Mouse (Mus musculus) hindlimb bud, embryonic 11.5 days (tissue): ENCODE results near the gene Irf3.
A peak's percentile ranks its signal among the peaks of the same experiment; 100 is the strongest.

ENCODE experiments used
- DNase-seq: peaks from one replicate; pipeline ENCODE4 v3.0.0-alpha.2; 2012; ENCODE audit warnings: low read depth, low spot score; ENCODE audit errors: extremely low spot score

Irf3 gene

DNA sequence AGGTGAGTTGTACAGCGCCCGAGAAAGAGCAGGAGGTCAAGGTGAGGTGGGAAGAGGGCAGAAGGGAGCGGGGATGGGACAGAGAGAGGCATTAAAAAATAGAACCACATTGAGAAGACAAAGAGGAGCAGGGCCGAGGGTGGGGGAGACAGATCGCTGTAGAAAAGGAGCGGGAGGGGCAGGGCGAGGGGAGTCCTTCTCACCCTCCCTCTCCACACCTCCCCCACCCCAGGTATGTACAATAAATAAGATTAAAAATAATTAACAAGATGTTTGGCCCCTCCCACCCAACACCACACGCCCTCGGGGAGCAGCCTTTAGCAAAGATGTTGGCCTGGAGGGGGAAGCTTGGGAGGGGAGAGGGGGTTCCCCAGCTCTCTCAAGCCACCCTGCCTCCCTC lies 30.3 kb downstream of the Irf3 start:
- DNase-seq = no peak

DNA sequence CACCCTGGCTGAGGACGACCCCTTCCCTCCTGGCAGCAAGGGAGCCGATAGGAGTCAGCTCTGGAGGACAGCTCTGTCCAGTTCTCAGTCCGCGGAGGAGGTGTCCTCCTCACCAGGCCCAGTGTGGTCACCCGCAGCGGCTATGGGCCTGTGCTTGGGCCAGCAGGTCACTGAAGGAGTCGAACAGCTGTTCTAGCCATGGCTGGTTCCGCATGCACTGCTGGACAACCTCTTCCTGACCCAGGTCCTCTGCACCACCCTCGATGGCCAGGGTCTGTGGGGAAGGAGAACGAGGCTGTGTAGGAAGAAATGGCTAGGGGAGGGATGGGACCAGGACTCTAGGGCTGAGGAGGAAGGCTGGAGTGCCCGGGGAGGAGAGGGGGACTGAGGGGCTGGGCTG lies 30.9 kb downstream of the Irf3 start:
- DNase-seq = no peak

DNA sequence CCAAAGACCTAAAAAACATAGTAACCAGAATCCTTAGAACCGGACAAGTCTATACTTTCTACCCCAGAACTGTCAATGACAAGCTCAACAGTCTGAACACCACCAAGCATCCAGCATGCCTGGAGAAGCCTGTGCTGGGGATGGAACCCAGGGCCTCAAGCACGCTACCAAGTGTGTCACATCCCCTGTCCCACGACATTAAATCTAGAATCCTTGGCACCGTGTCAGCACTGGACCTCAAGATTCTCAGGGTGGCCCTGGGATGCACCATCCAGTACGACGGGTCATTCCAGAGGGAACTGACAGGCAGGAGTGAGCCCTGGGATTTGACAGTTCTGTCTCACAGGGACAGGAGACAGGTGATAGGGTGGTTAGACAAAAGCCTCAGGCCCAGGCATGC lies 32.5 kb downstream of the Irf3 start:
- no peak for DNase-seq

DNA sequence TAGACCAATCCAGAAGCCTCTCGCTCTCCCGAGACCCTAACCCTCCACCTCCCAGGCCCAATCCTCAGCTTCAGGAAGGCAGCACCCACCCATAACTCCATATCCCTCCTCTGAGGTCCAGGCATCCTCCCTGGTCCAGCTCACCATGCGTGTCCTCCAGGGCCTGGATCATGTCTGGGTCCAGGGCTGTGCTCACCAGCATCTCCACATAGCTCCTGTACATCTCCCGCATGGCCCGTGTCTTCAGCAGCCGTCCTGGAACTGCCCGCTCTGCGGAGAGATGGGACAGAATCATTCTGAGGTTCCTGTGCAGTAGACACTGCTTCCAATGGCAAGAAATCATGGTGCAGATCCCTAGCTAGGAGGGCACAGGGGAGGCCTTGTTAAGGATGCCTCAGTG lies 33.4 kb downstream of the Irf3 start:
- no peak for DNase-seq

DNA sequence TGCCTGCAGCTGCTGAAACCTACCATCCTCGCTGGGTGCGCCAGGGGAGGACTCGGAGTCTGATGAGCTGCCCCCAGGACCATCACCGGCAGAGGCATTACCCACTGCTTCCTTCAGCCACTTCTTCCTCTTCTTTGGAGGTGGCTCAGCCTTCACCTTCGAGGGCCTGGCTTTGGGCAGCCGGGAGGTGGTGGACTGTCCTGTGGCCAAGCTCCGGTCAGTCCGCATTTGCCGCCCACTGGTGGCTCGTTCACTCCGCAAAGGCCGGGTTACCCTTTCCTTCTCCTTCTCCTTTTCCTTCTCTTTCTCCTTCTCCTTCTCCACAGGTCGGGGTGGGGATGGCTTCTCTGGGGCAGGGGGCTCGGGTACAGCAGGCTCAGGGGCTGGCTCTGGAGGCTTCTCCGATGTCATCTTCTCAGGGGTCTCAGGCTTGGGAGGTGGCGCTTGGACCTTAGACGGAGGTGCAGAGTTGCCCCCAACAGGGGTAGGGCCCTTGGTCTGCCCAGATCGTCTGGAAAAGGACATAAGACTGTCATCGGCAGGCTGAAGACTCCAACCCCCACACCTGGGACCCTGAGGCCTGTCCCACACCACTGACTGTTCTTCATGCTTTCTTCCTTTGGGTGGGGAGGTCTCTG lies 36.4 kb downstream of the Irf3 start:
- no peak for DNase-seq

DNA sequence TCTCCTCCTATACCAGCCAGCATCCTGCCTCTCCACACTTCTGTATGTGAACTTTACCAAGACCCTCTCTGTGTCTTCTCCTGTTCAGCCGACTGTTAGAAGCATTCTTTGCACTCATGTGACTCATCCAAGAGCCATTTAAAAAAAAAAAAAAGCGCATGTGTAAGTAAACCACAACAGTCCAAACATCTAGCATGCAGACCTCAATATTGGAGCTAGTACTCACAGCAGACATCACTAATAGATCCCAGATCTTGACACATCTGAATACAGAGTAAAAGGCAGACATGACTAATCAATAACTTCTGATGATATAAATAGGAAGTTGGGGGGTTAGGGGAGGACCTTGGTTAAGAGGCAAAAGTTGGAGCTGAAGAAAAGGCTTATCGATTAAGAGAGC lies 38.2 kb downstream of the Irf3 start:
- DNase-seq = no peak

DNA sequence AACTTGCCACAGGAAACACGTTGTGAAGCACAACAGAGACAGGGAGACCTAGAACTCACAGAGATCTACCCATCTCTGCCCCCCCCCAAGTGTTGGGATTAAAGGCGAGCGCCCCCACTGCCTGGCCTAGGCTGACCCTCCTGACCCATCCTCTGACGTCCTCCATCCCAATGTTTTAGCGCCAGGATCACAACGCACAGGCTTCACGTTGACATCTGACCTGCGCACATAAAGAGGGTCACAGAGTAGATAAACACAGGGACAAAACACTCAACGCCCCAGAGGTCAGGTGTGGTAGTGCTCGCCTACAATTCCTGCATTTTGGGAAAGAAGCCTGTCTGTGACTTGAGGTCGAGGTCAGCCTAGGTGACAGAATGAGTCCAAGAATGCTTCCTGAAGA lies 39.3 kb downstream of the Irf3 start:
- DNase-seq = no peak

DNA sequence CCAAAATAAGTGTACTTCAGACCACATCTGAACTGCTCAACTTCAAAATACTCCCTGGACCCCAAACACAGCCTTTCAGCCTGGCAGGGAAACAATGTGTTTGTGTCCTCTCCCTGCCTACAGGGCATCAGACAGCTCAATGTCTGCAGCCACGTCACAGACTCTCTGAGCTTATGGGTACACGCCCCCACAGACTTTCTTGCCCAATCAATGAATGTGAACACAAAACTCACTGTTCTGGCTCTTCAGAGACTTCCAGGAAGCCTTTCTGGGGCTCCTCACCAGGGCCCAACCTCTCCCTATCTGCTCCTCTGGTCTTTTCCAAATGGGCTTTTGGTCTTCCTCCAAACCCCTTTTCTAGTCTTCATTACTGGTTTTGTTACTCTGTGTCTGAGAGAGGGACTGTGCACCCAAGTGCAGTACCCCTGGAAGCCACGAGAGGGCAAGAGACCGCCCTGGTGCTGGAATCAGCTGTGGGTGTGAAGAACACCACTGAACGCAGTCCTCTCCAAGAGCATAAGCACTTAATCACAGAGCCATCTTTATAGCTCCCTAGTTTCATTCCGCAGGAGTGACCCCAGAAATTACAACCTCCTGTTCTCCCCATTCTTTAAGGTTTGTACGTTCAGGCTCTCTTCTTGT lies 40.4 kb downstream of the Irf3 start:
- DNase-seq = no peak

DNA sequence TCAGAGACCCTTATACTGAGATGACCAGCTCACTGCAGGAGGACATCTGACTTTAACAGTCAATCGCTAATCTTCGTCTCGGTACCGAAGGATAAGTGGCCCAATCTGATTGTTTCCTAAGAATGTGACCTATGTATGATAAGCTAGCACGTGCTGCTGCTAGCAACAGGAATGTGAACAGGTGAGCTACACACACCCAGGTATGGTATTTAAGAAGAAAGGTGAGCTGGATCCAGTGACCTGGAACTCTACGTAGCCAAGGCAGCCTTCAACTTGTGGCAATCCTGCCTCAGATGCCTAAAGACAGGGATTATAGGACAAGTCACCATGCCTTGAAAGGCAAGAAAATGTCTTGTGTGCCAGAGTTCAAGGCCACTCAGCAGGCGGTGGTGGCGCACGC lies 41.0 kb downstream of the Irf3 start:
- no peak for DNase-seq

DNA sequence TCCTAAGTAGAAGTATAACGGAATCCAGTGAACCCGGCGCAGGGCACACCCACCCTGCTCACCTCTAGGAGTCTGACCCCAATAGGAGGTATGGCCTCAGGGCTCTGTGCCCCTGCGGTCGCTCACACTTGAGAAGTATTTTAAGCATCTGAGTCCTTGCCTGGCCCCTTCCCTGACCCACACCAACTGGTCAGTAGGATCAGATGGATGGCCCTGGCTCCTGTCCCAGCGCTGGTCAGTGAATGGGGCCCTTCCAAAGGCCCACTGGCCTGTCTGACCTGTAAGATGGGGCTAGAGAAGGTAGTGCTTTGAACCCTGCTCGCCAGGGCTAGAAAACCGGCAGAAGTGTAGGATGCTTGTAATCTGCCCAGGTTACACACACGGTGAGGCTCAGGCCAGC lies 43.4 kb downstream of the Irf3 start:
- no peak for DNase-seq

DNA sequence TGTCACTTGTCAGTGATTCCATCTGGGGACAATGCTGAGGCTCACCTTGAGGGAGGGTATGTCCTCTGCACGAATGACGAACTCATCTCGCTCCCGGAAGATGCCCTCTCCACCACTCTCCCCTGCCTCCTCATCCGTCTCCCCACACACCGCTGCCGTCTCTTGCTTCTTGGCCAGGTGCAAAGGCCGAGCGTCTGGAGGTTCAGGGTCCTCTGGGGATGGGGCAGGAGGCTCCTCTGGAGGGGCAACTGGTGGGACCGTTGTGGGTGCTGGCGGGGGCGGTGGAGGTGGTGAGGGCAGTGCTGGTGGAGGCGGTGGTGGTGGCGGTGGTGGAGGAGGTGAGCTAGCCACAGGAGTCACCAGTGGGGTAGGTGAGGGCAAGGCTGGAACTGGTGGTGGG lies 45.9 kb downstream of the Irf3 start:
- no peak for DNase-seq

DNA sequence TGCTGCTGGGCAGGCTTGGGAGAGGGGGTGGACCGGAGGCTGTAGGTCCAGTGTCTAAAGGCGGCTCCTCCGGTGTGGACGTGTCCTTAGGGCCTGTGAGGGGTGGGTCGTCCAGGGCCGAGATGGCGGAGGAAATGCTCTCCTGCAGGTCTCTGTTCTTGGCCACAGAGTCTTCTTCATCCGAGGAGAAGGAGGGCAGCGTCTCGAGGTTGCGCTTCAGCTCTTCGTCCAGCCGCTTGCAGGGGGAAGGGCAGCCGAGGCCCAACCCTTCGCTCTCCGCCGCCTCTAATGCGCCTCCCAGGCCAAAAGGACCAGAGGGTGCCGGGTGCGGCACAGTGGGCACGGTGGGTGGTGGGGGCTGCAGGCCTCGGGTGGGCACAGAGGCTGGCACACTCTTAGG lies 48.3 kb downstream of the Irf3 start:
- no peak for DNase-seq

DNA sequence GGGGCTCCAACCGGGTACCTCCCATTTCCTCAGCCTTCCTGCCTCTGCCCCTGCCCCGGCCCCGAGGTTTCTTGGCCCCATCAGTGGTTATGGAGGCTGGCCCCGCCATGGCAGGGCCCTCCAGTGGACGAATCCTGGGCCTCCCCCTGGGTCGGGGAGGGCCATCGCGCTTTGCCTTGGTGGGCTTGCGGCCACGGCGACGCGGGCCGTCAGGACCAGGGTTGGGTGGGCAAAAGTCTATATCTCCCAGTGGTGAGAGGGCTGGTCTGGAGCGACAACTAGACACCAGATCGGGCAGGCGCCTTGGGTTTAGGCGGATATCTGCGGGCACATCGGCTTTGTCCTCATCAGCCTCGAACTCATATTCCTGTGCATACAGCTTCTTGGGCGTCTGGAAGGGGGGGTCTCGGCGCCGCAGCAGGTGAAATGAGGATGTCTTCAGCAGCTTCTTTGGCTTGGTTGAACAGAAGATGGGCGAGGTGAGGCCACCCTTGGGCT lies 49.5 kb downstream of the Irf3 start:
- DNase-seq = no peak

DNA sequence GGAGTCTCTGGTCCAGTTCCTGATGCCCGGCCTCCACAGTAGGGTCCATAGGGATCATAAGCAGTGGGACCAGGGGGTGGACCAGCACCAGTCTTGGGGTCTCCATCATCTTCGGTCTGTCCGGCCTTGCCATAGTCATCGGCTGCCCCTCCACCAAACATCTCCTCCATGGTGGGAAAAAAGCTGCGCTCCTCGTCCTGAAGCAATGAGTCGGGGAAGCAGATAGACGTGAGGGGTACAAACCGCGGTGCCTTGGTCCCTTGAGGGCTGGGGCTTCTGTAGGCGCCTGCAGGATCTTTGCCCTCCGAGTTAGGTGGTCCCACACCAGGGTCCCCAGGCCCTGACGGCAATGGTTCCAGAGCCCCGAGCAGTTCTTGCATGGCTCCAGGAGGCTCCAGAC lies 50.0 kb downstream of the Irf3 start:
- no peak for DNase-seq

DNA sequence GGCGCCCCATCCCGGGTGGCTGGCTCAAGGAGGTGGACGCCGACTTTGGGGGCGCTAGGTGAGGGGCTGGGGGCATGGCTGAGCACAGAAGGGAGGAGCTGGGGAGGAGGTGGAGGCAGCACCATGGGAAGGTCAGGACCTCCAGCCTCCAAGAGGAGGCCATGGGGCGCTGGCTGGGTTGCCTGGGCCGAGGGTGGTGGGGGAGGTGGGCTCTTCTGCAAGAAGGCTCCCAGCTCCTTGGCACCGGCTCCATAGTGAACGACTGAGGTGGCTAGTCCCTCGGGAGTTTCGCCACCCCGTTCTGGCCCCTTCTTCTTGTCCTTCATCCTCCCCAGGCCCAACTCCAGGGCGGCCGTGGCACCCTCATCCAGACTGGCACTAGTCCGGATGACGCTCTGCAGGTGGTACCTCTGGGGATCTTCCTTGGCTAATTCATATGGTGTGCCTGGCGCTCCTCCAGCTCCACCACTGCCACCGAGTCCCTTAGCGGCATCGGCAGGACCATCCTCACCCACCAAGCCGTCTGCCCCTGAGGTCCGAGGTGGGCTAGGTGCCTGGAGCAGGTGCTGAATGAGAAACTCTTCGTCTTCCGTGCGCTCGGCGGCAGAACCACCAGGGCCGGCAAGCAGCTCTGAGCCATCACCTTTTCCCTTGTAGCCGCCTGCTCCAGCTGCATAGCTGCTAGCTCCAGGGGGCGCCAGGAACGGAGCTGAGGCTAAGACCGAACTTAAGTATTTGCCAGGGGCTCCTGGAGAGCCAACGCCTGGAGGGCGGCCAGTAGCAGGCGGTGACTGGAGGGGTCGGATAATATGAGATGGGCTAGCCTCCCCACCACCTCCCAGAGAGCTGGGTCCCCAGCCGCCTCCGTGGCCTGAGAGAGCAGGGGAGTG lies 50.8 kb downstream of the Irf3 start:
- no peak for DNase-seq

DNA sequence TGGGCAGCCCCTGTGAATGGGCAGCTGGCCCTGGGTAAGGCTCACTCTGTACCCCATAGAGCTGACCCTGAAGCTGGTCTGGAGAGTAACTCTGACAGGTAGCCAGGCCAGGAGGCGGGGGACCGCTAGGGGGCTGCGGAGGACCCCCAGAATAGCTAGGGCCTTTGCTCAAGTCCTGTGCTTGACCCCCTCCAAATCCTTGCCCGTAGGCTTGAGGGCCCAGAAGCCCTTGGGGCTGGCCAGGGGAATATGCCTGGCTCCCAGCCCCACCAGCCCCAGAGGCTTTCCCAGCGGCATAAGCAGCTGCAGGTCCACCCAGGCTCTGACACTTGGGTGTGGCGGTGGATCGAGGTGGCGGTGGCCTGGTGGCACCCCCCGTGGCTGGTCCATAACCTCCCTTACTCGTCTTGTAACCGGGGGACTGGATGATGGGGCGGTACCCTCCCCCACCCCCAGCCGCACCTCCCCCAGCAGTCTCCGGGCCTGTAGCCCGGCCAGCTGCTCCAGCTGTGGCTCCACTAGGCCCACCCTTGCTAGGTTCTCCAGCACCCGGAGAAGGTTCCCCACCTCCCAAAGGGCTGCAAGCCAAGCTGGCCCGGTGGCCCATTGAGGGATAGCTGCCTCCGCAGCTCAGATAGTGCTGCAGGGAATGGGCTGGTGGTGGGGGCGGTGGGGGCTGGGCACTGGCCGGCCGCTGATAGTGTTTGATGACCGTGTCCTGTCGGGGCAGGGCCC lies 51.6 kb downstream of the Irf3 start:
- DNase-seq = no peak

DNA sequence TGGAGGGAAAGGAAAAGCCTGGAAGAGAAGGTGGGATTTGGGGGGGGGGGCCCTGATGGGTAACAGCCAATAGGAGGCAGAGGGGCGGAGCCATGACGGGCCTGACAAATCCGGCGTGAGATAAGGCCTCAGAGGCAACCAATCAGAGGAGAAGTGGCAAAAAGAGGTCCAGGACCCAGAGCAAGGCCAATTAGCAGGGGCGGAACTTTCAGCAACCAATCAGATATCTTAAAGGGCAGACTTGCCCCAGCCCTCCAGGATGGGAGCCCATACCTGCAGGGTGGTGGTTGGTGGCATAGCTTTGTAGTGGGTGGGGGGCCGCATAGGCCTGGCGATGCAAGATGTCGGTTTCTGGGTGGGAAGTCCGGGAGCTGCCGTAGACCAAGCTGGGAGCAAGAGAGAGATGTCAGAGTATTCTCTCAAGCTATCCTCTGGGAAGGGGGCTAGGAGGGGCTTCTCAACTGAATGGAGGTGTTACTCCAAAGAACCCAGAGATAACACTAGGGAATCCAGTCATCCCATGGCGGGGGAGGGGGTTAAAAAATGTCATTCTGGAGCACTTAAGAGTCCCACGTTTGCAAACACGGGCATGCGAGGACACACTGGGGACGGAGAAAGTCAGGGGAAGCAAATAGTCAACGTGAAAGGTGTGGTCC lies 53.6 kb downstream of the Irf3 start:
- peak; percentile 80 for DNase-seq

DNA sequence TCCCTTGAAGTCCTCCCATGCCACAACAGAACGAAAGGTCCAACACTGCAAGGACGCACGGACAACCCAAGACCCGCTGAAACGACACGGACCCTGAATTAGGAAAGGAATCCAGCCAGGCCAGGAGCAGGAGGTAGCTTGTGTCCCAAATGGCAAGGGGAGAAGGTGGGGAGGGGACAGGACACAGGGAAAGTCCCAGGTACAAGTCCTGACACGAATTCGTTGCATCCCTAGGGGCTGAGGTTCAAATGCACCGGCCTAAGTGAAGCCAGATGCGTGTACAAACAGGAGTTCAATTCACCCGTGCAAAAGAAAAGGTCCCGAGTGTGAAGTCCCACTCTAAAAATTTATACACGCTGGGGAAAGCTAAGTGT lies 54.1 kb downstream of the Irf3 start:
- no peak for DNase-seq
